Mouse (Mus musculus) kidney, adult 2 months (tissue): ENCODE data around the gene Rbm20. TPM values are rescaled to one million over a fixed set of nuclear protein-coding genes. Genes with fewer than 3 reads are reported as not detected.
A peak's percentile ranks its signal among the peaks of the same experiment; 100 is the strongest.

Source experiments
- DNase-seq: peaks from one replicate; pipeline ENCODE4 v3.0.0; 2021
- H3K27ac ChIP-seq: fragments of 200-500 bp; 2 replicates; pipeline ENCODE4 v1.5.1; 2012; ENCODE audit warnings: low read depth, low read length, control low read depth, inconsistent platforms; ENCODE audit not compliant: insufficient read depth
- H3K27me3 ChIP-seq: fragments of 200-500 bp; replicated peaks from 2 replicates; pipeline ENCODE4 v1.6.1; 2012; ENCODE audit warnings: mild to moderate bottlenecking, moderate library complexity, low read length, inconsistent platforms; ENCODE audit not compliant: control insufficient read depth, insufficient read depth
- H3K36me3 ChIP-seq: fragments of 200-500 bp; 2 replicates; pipeline ENCODE4 v1.6.1; 2012; ENCODE audit warnings: mild to moderate bottlenecking, moderate library complexity, low read length, inconsistent platforms; ENCODE audit not compliant: control insufficient read depth, insufficient read depth
- H3K4me1 ChIP-seq: fragments of 200-500 bp; 2 replicates; pipeline ENCODE4 v1.6.1; 2011; ENCODE audit warnings: low read length; ENCODE audit not compliant: control insufficient read depth, insufficient read depth
- H3K4me3 ChIP-seq: fragments of 200-500 bp; 2 replicates; pipeline ENCODE4 v1.5.1; 2011; ENCODE audit warnings: mild to moderate bottlenecking, low read depth, low read length, control low read depth; ENCODE audit not compliant: insufficient read depth
- CTCF ChIP-seq: fragments of 200-500 bp; conservative IDR thresholded peaks from 2 replicates; pipeline ENCODE4 v1.5.1; 2011; ENCODE audit warnings: low read depth, mild to moderate bottlenecking, control low read depth, low read length, moderate library complexity, mixed read lengths; ENCODE audit not compliant: insufficient read depth, insufficient read length
- POLR2A ChIP-seq: fragments of 200-500 bp; IDR thresholded peaks from one replicate; pipeline ENCODE4 v1.6.1; 2011; ENCODE audit warnings: low read depth, low read length, control low read depth
- WGBS: fragments of 180-500 bp; shearing (Covaris S2); methylation state at CpG from one replicate; pipeline ENCODE4 v1.1.7; 2018; 5-methylcytosine and 5-hydroxymethylcytosine counted together
- polyA plus RNA-seq: library from polyadenylated mRNA; depleted of rRNA; stranded (reverse); fragments of >200 nt; gene quantifications from 2 replicates; pipeline ENCODE4 v1.2.3, GENCODE M21; 2012

Gene Rbm20
- polyA plus RNA-seq, 1 experiment, result 4.3 TPM

DNA sequence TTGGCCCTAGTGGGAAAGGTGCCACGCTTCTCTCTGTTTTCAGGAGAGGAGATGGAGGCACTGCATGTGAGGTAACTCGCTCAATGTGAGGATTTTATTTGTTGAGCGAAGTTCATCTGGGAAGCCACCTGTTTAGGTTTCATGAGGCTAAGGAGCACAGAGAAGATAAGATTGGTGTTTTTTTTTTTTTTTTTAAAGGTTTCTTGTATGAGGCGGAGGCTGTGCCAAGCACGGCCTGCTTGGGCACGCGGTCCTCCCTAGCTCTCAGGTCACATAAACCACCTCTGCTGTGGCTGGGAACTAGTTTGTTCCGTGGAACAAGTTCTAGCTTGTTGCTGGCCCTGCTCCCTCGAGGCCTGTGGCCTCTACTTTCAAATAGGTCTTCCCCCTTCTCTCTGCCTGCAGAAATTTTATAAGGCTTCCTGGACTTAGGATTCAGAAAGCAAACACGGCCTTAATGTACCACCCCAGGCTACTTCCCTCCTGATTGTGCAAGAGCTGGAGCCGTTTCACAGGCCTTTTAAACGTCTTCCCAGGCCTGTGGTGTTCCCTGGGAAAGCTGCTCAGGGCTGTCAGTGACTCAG lies 217.5 kb downstream of the Rbm20 start:
- Histone ChIP-seq H3K27ac (peak overlapping the region; percentile 62; the same call in 1 of the 2 replicates), H3K27me3 (no peaks in the 10 kb centered on the region), H3K36me3 (no peaks in the 10 kb centered on the region), H3K4me3 (no peak overlapping the region), H3K4me1 (no peaks in the 10 kb centered on the region)
- 61% methylated on average over 12 of the region's 12 CpGs for WGBS
- peak; percentile 66 for DNase-seq
- TF ChIP-seq POLR2A (no peak), CTCF (no peak)

DNA sequence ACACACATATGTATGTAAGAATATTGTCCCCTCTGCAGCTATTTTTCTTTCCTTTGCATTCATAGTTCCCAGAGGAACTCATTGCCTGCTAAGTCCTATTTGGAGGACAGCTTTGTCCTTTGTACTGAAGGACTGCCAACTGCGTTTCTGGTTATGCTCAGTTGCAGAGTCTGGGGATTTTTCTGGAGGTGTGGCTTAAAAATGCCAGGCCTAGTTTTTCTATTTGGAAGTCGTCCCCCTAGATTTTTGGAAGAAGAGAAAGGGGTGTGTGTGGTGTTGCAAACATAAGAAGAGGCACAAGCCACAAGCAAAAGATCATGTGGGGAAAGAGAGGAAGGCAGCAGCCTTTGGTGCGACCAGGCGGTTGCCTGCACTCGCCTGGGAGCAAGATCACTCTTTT lies 220.9 kb downstream of the Rbm20 start:
- Histone ChIP-seq H3K36me3 (no peaks in the 10 kb centered on the region), H3K4me1 (peaks cover 6% of the 10 kb centered on the region; the same call in 1 of the 2 replicates), H3K27ac (0 out of 2 replicates have a peak overlapping the region, but pooled peaks have one; percentile 12), H3K4me3 (no peak overlapping the region), H3K27me3 (no peaks in the 10 kb centered on the region)
- DNase-seq, result no peak
- no peak for TF ChIP-seq POLR2A
- 77% methylated on average over 5 of the region's 5 CpGs for WGBS

DNA sequence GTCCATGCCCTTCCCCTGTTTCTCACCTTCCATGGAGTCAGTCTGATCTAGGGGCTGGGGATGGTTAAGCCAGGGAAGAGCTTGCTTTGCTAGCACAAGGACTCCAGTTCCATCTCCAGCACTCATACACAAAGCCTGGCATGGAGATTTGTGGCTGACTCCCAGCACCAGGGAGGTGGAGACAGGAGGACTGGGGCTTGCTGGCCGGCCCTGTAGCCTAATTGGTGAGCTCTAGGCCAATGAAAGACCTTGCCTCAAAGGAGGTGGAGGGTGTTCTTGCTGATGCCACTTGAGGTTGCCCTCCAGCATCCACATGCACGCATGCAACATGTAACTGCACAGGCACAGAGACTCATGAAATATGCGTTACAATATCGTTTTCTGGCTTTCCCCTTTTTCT lies 221.4 kb downstream of the Rbm20 start:
- 79% methylated on average over 4 of the region's 4 CpGs for WGBS
- no peak for DNase-seq
- H3K4me1 ChIP-seq, result peaks cover 6% of the 10 kb centered on the region; the same call in 1 of the 2 replicates
- no peaks in the 10 kb centered on the region for H3K36me3 ChIP-seq
- 0 out of 2 replicates have a peak overlapping the region, but pooled peaks have one; percentile 12 for H3K27ac ChIP-seq
- no peak for TF ChIP-seq CTCF
- TF ChIP-seq POLR2A, result no peak
- H3K4me3 ChIP-seq, result no peak overlapping the region
- H3K27me3 ChIP-seq, result no peaks in the 10 kb centered on the region

DNA sequence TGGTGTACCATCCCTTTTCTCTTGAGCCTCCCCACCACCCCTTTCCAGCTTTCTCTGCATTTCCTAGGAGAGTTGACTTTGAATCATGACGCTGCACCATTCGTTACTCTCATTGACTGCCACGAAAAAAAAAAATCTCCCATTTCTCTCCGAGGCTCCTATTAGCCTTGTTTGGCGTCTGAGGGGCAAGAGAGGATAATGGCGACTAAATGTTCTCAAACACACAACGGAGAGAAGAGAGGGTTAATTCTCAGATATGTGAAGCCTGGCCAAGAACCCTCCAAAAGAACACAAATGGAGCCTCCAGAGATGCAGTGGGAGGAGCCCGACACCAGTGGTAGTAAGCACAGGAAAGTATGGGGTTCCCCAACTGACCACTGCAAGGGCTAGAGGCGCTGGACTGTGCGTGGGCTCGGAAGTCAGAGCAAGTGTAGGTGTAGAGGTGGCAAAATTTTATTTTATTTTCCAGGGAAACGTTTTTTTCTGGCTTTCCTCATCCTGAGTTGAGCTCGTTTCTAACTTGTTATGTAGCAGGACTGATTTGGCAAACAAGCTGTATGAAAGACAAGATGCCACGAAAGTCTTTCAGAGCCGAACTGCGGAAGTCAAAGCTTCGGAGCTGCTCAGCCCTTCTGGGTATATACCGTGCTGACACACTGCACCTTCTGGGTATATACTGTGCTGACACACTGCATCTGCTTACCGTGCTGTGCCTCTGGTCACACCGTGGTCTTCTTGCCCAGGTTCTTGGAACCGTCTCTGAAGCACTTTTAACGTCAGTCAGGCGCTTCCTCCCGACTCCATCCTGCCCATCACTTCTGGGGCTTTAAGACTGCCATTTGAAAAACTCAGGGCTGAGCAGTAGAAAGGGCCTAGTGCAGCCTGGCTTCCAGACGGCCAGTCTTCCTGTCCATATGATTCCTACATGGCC lies 222.1 kb downstream of the Rbm20 start:
- H3K4me1 ChIP-seq, result peaks cover 6% of the 10 kb centered on the region; the same call in 1 of the 2 replicates
- DNase-seq, result no peak
- H3K4me3 ChIP-seq, result no peak overlapping the region
- no peak overlapping the region for H3K27ac ChIP-seq
- H3K27me3 ChIP-seq, result no peaks in the 10 kb centered on the region
- WGBS, result 81% methylated on average over 25 of the region's 25 CpGs
- H3K36me3 ChIP-seq, result no peaks in the 10 kb centered on the region
- TF ChIP-seq CTCF, result no peak
- TF ChIP-seq POLR2A, result no peak

DNA sequence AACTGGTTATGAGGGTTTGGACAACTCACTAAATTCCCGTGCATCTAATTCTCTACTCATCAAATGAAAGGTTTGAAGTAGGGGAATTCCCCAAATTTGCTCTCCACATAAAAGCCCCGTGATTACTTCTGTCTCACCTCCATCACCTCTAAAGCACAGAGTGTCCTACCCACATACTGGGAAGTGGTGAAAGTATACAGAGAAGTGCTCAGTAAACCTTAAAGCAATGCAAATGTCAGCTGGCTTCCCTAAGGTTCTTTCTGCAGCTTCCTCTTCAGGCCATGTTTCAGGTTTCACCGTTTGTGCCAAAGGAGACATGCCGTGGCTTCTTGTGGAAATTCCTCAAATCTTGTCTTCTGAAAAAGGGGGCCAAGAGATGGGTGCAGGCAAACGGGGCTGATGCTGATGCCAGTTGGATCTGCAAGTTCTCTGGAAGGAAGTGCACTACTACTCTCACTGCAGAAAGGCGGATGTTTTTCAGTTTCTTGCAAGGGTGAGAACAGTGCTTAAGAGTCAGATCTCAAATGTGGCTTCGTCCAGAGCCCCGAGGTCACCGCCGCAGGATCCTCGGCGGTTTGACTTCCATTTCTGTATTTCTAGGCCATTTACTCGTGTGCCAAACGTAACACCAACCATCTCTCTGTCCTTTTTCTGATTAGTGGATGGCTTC lies 223.0 kb downstream of the Rbm20 start:
- Histone ChIP-seq H3K4me1 (peaks cover 6% of the 10 kb centered on the region; the same call in 1 of the 2 replicates), H3K4me3 (no peak overlapping the region), H3K27me3 (no peaks in the 10 kb centered on the region), H3K27ac (no peak overlapping the region), H3K36me3 (no peaks in the 10 kb centered on the region)
- TF ChIP-seq POLR2A (no peak), CTCF (no peak)
- 83% methylated on average over 14 of the region's 14 CpGs for WGBS
- DNase-seq, result no peak

DNA sequence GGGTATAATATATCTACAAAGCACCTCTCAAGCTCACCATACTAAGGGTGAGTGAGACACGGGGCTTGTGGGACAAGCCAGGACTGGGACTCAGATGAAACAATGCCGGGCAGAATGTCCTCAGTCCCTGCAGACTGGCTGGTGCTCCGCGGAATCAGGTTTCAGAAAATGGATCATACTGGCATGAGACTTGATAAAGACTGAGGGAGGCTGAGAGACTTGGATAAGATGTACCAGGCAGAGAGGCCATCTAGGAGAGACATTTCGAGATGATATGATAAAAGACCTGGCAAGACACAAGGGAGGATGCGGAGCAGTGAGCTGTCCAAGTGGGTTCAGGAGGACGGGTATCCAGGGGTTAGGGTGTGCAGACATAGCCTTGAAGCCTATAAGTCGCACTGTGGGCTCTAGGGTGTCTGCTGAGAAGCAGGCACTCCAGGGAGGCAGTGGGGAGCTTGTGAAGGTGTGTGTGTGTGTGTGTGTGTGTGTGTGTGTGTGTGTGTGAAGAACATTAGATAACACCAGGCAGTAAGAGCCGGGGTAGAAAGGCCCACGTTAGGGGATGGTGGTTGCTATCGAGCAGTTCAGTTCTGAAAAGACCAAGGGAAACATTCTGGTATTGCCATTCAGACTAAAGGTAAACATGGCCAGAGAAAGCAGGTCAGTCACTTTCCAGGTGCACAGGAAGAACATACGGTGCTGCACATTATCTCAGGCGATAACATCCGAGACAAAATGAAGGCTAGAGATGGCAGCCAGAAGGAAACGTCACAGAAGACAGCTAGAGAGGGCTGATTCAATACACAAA lies 225.0 kb downstream of the Rbm20 start:
- Histone ChIP-seq H3K4me1 (peaks cover 17% of the 10 kb centered on the region), H3K4me3 (peak overlapping the region; percentile 44), H3K27ac (peak overlapping the region; percentile 99), H3K27me3 (no peaks in the 10 kb centered on the region), H3K36me3 (no peaks in the 10 kb centered on the region)
- WGBS, result 51% methylated on average over 15 of the region's 15 CpGs
- DNase-seq, result no peak
- TF ChIP-seq POLR2A, result no peak
- TF ChIP-seq CTCF, result no peak
